Mouse (Mus musculus) gonadal fat pad, adult 2 months (tissue): Measurements from ENCODE around the gene Ccdc60. TPM values are rescaled to one million over a fixed set of nuclear protein-coding genes. Genes with fewer than 3 reads are reported as not detected.
"Not testable (repeated sequence)": the region's sequence is repeated elsewhere in the genome, so short reads cannot be mapped to it uniquely, and the experiment has no call there.

ENCODE experiments used
- DNase-seq: peaks from one replicate; pipeline ENCODE4 v3.0.0-alpha.2; 2012; ENCODE audit warnings: low read depth
- polyA plus RNA-seq: library from polyadenylated mRNA; depleted of rRNA; stranded (reverse); fragments of >200 nt; gene quantifications from 2 replicates; pipeline ENCODE4 v1.2.3, GENCODE M21; 2012; rRNA removed

Ccdc60 gene
- polyA plus RNA-seq, result 0.55 and 1.4 TPM in 2 replicates

GRCm38 (mm10) chr5:116288849-116289570 is at the start of gene Ccdc60:
Ccdc60 (minus strand) TSS chr5:116288985.
- no peak for DNase-seq

GRCm38 (mm10) chr5:116336191-116336590 is 47.4 kb upstream of the Ccdc60 start:
- no peak for DNase-seq

GRCm38 (mm10) chr5:116328911-116329310 is 40.1 kb upstream of the Ccdc60 start:
- DNase-seq, result no peak

DNA sequence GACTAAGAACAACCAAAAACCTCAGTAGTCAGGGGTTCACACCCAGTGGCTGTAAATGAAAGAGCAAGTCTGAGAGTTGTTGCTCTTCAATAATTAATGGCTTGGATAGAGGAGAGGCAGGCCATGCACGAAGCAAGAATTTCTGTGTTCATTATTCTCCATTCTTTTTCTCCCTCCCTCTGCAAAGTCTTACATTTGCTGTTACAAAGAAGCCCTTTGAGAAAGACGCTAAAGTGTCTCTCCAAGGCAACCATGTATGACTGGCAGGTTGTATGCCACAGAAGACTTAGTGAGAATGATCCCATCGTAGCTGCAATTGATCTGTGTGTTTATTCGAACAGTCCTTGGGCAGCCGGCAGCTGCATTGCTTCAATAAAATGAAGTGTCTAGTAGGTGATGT is 34.6 kb upstream of the Ccdc60 start:
- DNase-seq, result no peak

DNA sequence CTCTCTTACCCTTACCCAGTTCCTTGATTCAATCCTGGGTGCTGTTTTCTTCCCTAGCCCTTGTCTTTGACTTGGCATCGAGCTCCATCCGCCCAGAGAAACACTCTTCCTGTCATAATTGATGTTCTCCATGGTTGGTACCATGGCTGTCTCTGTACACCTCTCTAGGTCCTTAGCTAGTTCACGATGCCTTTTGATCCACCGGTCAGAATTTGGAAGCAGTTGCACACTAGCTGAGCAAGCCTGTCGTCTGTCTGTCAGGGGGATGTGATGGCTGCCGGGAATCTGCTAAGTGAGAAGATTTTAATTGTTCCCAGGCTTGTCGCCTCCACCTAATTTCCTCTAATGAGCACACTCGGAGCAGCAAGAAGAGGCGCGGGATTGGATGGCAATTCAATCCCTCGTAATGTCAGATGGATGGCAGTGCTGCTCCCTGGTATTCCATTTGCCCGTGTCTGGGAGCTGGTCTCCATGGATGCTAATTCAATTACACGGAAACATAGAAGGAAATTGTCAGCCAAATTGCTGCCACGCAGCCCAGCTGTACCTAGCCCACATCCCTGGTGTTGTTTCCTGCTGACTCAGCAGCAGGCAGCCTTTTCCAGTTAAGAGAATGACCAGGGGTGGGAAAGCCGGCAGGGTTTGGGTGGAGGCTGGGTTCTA is 33.7 kb upstream of the Ccdc60 start:
- DNase-seq, result no peak

- DNase-seq, result no peak
Measured at GRCm38 (mm10) chr5:116313711-116314110, 24.9 kb upstream of the Ccdc60 start.

DNA sequence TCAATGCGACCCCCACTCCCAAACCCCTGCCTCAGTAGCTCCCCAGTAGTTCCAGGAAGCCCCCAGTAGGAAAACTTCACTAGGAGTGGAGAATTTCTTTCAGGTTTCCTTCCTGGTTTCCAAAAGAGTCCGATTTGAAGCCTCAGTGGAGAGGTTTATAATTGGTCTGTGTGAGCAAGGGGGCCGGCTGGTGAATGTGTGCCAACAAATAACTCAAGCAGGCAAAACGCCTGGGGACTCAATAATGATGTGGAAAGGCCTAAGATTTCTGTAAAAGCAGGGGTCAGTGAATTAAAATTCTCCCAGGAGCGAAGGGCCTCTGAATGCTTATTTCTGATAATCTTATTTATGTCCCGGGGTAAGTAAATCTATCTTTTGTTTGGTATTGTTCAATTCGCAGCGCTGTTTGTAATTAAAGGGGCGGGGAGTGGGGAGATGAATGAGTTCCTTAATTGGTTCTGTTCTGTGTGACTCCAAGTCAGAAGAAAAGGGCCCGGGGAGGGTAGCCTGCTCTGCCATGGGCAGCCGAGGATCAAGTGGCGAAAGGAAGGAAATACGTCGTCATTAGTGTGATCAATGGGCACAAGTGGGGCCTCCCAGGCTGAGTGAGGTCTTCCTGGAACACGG is 23.4 kb upstream of the Ccdc60 start:
- no peak for DNase-seq

DNA sequence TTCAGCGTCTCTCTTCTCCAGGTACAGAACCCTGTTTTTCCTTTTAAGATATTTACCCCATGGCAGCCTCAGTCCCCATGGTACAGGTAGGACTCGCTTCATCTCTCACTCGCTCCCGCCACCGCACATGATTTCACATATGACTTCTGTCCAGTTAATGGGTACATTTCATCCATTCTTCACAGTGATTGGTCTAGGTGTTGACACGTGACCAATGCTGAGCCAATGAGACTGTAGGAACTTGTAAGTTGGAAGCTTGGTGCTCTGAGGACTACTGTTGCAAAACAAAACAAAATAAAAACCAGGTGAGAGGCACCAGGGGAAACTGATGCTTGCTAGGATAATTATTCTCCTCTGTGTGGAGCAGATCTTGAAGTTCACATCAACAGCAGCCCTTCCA is 22.9 kb upstream of the Ccdc60 start:
- DNase-seq, result no peak

GRCm38 (mm10) chr5:116309383-116309801 is 20.6 kb upstream of the Ccdc60 start:
- DNase-seq, result no peak

DNA sequence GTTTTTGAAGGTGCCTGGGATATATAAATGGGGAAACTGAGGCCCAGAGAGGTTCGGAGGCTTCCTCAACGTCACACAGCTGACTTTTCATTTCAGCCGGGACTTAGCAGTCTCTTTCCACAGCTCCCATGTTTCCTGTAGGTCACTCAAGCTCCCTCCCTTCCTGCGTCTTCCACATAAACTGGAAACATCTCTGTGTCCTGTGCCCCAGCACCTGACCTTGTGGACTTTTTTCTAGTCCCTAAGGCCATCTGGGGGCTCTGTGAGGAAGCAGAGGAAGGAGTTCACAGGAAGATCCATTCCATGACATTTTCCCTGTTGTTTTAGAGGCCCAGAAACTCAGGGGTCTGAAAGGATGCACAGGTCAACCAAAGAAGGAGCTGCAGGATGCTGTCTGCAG is 16.8 kb upstream of the Ccdc60 start:
- DNase-seq, result no peak

- not testable (repeated sequence) for DNase-seq
Measured at GRCm38 (mm10) chr5:116305146-116305545, 16.4 kb upstream of the Ccdc60 start.

- peak; percentile 13 for DNase-seq
Measured at GRCm38 (mm10) chr5:116300984-116301383, 12.2 kb upstream of the Ccdc60 start.

GRCm38 (mm10) chr5:116293501-116293900 is 4.7 kb upstream of the Ccdc60 start:
- no peak for DNase-seq

GRCm38 (mm10) chr5:116290584-116290983 is 1.8 kb upstream of the Ccdc60 start:
- no peak for DNase-seq

GRCm38 (mm10) chr5:116289897-116290296 is 1.1 kb upstream of the Ccdc60 start:
- no peak for DNase-seq

GRCm38 (mm10) chr5:116288183-116288582 is 602 bp downstream of the Ccdc60 start:
- no peak for DNase-seq

- DNase-seq, result no peak
Measured at GRCm38 (mm10) chr5:116285532-116286176, 3.1 kb downstream of the Ccdc60 start.

- no peak for DNase-seq
Measured at GRCm38 (mm10) chr5:116280518-116280917, 8.3 kb downstream of the Ccdc60 start.

- no peak for DNase-seq
Measured at GRCm38 (mm10) chr5:116278436-116278918, 10.3 kb downstream of the Ccdc60 start.

DNA sequence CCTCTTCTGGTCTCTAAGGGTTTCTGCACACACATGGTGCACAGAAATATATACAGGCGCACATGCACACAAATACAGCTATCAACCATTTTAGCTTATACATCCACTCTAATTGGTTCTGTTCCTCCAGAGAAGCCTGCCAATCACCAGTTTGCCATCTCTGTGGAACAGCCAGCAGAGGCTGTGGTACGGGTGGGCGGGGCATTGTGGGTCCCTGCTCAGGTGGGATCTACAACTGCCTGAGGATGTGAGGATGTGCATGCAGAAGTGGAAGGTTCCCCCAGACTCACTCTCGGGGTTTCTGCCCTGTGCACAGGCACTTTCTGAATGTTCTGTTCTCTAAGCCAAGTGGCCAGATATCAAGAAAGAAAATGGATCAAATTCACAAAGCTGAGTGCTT is 10.8 kb downstream of the Ccdc60 start:
- DNase-seq, result no peak

DNA sequence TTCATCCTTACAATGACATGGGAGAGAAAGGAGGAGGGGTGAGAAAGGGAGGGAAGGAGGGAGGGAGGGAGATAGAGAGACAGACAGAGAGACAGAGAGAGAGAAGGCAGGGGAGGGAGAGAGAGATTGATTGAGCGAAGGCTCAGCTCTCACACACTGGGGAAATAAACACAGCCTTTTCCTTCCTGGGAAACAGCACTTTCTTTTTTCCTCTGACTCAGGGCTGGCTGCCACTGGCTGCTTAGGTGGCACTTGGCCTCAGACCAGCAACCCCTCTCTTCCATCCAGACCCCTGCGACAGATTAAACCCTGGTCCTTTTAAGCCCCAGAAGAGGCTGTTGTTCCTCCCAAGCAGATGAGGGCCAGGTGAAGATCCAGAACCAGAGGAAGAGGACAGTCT is 14.0 kb downstream of the Ccdc60 start:
- DNase-seq, result no peak

- no peak for DNase-seq
Measured at GRCm38 (mm10) chr5:116274365-116274764, 14.4 kb downstream of the Ccdc60 start.
